Mouse (Mus musculus) G1E (cell line): ENCODE measurements around the gene Ubr2. TPM values are rescaled to one million over a fixed set of nuclear protein-coding genes. Genes with fewer than 3 reads are reported as not detected.

Source experiments
- ATAC-seq: 2 replicates; pipeline ENCODE4 v1.8.0; 2016; ENCODE audit warnings: mild to moderate bottlenecking; ENCODE audit not compliant: insufficient number of reproducible peaks, poor library complexity, low FRiP score, severe bottlenecking; ENCODE audit errors: extremely low read depth
- DNase-seq: peaks from one replicate; pipeline ENCODE4 v3.0.0; 2012; ENCODE audit warnings: low spot score
- H3K27me3 ChIP-seq: 2 replicates; pipeline ENCODE4 v1.6.1; 2012; ENCODE audit warnings: mild to moderate bottlenecking, low read length, inconsistent platforms; ENCODE audit not compliant: insufficient read depth
- H3K36me3 ChIP-seq: replicated peaks from 2 replicates; pipeline ENCODE3; 2012; ENCODE audit warnings: mild to moderate bottlenecking, inconsistent platforms
- H3K4me1 ChIP-seq: 2 replicates; pipeline ENCODE4 v1.6.1; 2012; ENCODE audit warnings: low read depth, low read length, inconsistent platforms, mixed read lengths; ENCODE audit not compliant: insufficient read depth
- H3K4me3 ChIP-seq: 2 replicates; pipeline ENCODE4 v1.5.1; 2012; ENCODE audit warnings: low read depth, mild to moderate bottlenecking, inconsistent platforms, low read length, moderate library complexity, mixed read lengths
- H3K9me3 ChIP-seq: replicated peaks from 2 replicates; pipeline ENCODE4 v1.6.1; 2012; ENCODE audit warnings: inconsistent platforms
- CTCF ChIP-seq: IDR thresholded peaks from 2 replicates; pipeline ENCODE4 v1.5.1; 2012; ENCODE audit warnings: low read depth, low read length, inconsistent platforms, mixed read lengths
- GATA1 ChIP-seq: IDR thresholded peaks from 2 replicates; pipeline ENCODE4 v1.6.1; 2012; ENCODE audit warnings: borderline replicate concordance, low read length, inconsistent platforms, mixed read lengths
- GATA2 ChIP-seq: IDR thresholded peaks from 2 replicates; pipeline ENCODE4 v1.6.1; 2012; ENCODE audit warnings: low read depth, low read length, inconsistent platforms, borderline replicate concordance
- POLR2AphosphoS5 ChIP-seq: IDR thresholded peaks from 2 replicates; pipeline ENCODE4 v1.6.1; 2012; ENCODE audit warnings: low read depth, low read length, inconsistent platforms; ENCODE audit not compliant: insufficient replicate concordance
- TAL1 ChIP-seq: conservative IDR thresholded peaks from 2 replicates; pipeline ENCODE4 v1.6.1; 2012; ENCODE audit warnings: low read depth, low read length, inconsistent platforms, mixed read lengths
- polyA plus RNA-seq: library from polyadenylated mRNA; stranded (reverse); fragments of >175 nt; gene quantifications from 2 replicates; pipeline ENCODE4 v1.2.3, GENCODE M21; 2012
- total RNA-seq, 2 experiments: library from RNA; stranded (forward) in 1 of 2; stranded (reverse) in 1 of 2; fragments of 200-1000 nt in 1 of 2; fragments of >200 nt in 1 of 2; fragmentation: Nextera tagmentation in 1 of 2; gene quantifications; 2 replicates each; pipeline ENCODE4 v1.2.3; 2014 to 2017

Gene Ubr2
- total RNA-seq (2014; fragmentation: Nextera tagmentation), result 116 and 131 TPM in 2 replicates
- total RNA-seq (2017), result 43.0 and 51.4 TPM in 2 replicates
- polyA plus RNA-seq, result 12.3 and 14.6 TPM in 2 replicates

GRCm38 (mm10) chr17:47009898-47010721, at the start of gene Ubr2:
Ubr2 (minus strand) TSS chr17:47010556.
- Histone ChIP-seq H3K27me3 (peaks cover 3% of the 10 kb centered on the region), H3K9me3 (no peaks in the 10 kb centered on the region), H3K4me1 (peaks cover 38% of the 10 kb centered on the region), H3K36me3 (peaks cover 25% of the 10 kb centered on the region), H3K4me3 (peak within 1 kb of the TSS; percentile 95)
- TF ChIP-seq POLR2AphosphoS5, result no peak
- no peak for TF ChIP-seq GATA2
- no peak for TF ChIP-seq CTCF
- no peak for TF ChIP-seq TAL1
- TF ChIP-seq GATA1, result no peak
- peak; percentile 90 for ATAC-seq
- peak; percentile 89 for DNase-seq

- DNase-seq (no peak), ATAC-seq (no peak)
- H3K27me3 ChIP-seq, result peaks cover 6% of the 10 kb centered on the region
- H3K36me3 ChIP-seq, result no peaks in the 10 kb centered on the region
- H3K9me3 ChIP-seq, result peaks cover 4% of the 10 kb centered on the region
- no peak overlapping the region for H3K4me3 ChIP-seq
- no peaks in the 10 kb centered on the region for H3K4me1 ChIP-seq
- no peak for TF ChIP-seq CTCF
These were observed 49.5 kb upstream of the Ubr2 start for GRCm38 (mm10) chr17:47059836-47060360.

- Histone ChIP-seq H3K4me3 (no peak overlapping the region), H3K36me3 (no peaks in the 10 kb centered on the region), H3K27me3 (peaks cover 7% of the 10 kb centered on the region), H3K4me1 (no peaks in the 10 kb centered on the region), H3K9me3 (peaks cover 4% of the 10 kb centered on the region)
- ATAC-seq (no peak), DNase-seq (no peak)
- no peak for TF ChIP-seq POLR2AphosphoS5
- no peak for TF ChIP-seq GATA2
- TF ChIP-seq GATA1, result no peak
- TF ChIP-seq TAL1, result no peak
- TF ChIP-seq CTCF, result no peak
These were observed 47.6 kb upstream of the Ubr2 start for GRCm38 (mm10) chr17:47057966-47058365.

GRCm38 (mm10) chr17:47056476-47056875, 46.1 kb upstream of the Ubr2 start:
- no peak for DNase-seq
- Histone ChIP-seq H3K36me3 (no peaks in the 10 kb centered on the region), H3K4me1 (no peaks in the 10 kb centered on the region), H3K27me3 (peaks cover 6% of the 10 kb centered on the region), H3K4me3 (no peak overlapping the region), H3K9me3 (peaks cover 4% of the 10 kb centered on the region)
- ATAC-seq, result no peak
- TF ChIP-seq TAL1 (no peak), CTCF (no peak)

GRCm38 (mm10) chr17:47055121-47055520, 44.8 kb upstream of the Ubr2 start:
- Histone ChIP-seq H3K9me3 (peaks cover 4% of the 10 kb centered on the region), H3K4me1 (no peaks in the 10 kb centered on the region), H3K4me3 (no peak overlapping the region), H3K36me3 (no peaks in the 10 kb centered on the region), H3K27me3 (peaks cover 6% of the 10 kb centered on the region)
- TF ChIP-seq GATA1 (no peak), GATA2 (no peak), CTCF (no peak), POLR2AphosphoS5 (no peak), TAL1 (no peak)
- DNase-seq (no peak), ATAC-seq (no peak)

- H3K4me3 ChIP-seq, result no peak overlapping the region
- DNase-seq (no peak), ATAC-seq (no peak)
- peaks cover 4% of the 10 kb centered on the region for H3K9me3 ChIP-seq
- TF ChIP-seq GATA2 (no peak), POLR2AphosphoS5 (no peak), GATA1 (no peak), CTCF (no peak), TAL1 (no peak)
- no peaks in the 10 kb centered on the region for H3K36me3 ChIP-seq
- no peaks in the 10 kb centered on the region for H3K4me1 ChIP-seq
- peaks cover 6% of the 10 kb centered on the region for H3K27me3 ChIP-seq
These were observed 44.3 kb upstream of the Ubr2 start for GRCm38 (mm10) chr17:47054613-47055012.
